Mouse (Mus musculus) forebrain, embryonic 11.5 days (tissue): ENCODE results near the gene Spx. TPM values are rescaled to one million over a fixed set of nuclear protein-coding genes. Genes with fewer than 3 reads are reported as not detected.

Source experiments
- ATAC-seq: fragments of 200-750 bp; cut with Nextera tagmentation; replicated peaks from 2 replicates; pipeline ENCODE4 v1.8.0; 2017; ENCODE audit warnings: moderate TSS enrichment; ENCODE audit not compliant: low FRiP score
- DNase-seq: peaks from one replicate; pipeline ENCODE4 v3.0.0-alpha.2; 2017; ENCODE audit warnings: low spot score
- H3K27ac ChIP-seq: fragments of 300-500 bp; sonication (generic); 2 replicates; pipeline ENCODE4 v1.5.1; 2014; ENCODE audit warnings: low read depth, low read length
- H3K27me3 ChIP-seq: fragments of 300-500 bp; sonication (generic); 2 replicates; pipeline ENCODE4 v1.6.1; 2014; ENCODE audit warnings: mild to moderate bottlenecking, low read length, mixed read lengths; ENCODE audit not compliant: control insufficient read depth, insufficient read depth
- H3K36me3 ChIP-seq: fragments of 300-500 bp; sonication (generic); 2 replicates; pipeline ENCODE4 v1.6.1; 2014; ENCODE audit warnings: mild to moderate bottlenecking, low read length, moderate library complexity, mixed read lengths; ENCODE audit not compliant: control insufficient read depth, insufficient read depth
- H3K4me1 ChIP-seq: fragments of 300-500 bp; sonication (generic); replicated peaks from 2 replicates; pipeline ENCODE4 v1.6.1; 2014; ENCODE audit warnings: low read length, mixed read lengths; ENCODE audit not compliant: control insufficient read depth, insufficient read depth
- H3K4me2 ChIP-seq: fragments of 300-500 bp; sonication (generic); 2 replicates; pipeline ENCODE4 v1.6.1; 2014; ENCODE audit warnings: low read depth, mild to moderate bottlenecking, low read length, moderate library complexity, mixed read lengths; ENCODE audit not compliant: severe bottlenecking
- H3K4me3 ChIP-seq: fragments of 300-500 bp; sonication (generic); 2 replicates; pipeline ENCODE4 v1.5.1; 2014; ENCODE audit warnings: low read depth, low read length
- H3K9ac ChIP-seq: fragments of 300-500 bp; sonication (generic); 2 replicates; pipeline ENCODE4 v1.6.1; 2014; ENCODE audit warnings: low read length
- H3K9me3 ChIP-seq: fragments of 300-500 bp; sonication (generic); 2 replicates; pipeline ENCODE4 v1.6.1; 2016; ENCODE audit warnings: low read length, mixed read lengths; ENCODE audit not compliant: control insufficient read depth
- WGBS: fragments of 180-500 bp; shearing (Covaris S2); extraction: QIAGEN DNeasy Blood & Tissue Kit; methylation state at CpG from one replicate; pipeline ENCODE4 v1.1.7; 2014; 5-methylcytosine and 5-hydroxymethylcytosine counted together
- polyA plus RNA-seq: library from polyadenylated mRNA; unstranded; fragments of >200 nt; fragmentation: Nextera tagmentation; extraction: Ambion mirVana; gene quantifications from 2 replicates; pipeline ENCODE4 v1.2.1, GENCODE M21; 2014

The Spx gene
- polyA plus RNA-seq, 1 experiment from 2014 or later, result 1.3 TPM

GRCm38 (mm10) chr6:142381615-142382014 lies 31.6 kb upstream of the Spx start:
- DNase-seq (no peak), ATAC-seq (no peak)
- Histone ChIP-seq H3K9me3 (no peaks in the 10 kb centered on the region), H3K9ac (no peak overlapping the region), H3K36me3 (no peaks in the 10 kb centered on the region; the same call in 1 of the 2 replicates), H3K4me1 (no peaks in the 10 kb centered on the region), H3K4me3 (no peak overlapping the region), H3K27ac (no peak overlapping the region), H3K27me3 (no peaks in the 10 kb centered on the region), H3K4me2 (no peak overlapping the region)
- 92% methylated on average over 7 of the region's 7 CpGs for WGBS

GRCm38 (mm10) chr6:142384521-142384920 lies 28.7 kb upstream of the Spx start:
- no peak for ATAC-seq

GRCm38 (mm10) chr6:142386285-142387010 lies 26.8 kb upstream of the Spx start:
- DNase-seq (no peak), ATAC-seq (peak; percentile 79)
- Histone ChIP-seq H3K27me3 (no peaks in the 10 kb centered on the region), H3K27ac (no peak overlapping the region), H3K4me3 (peak overlapping the region; percentile 70), H3K9me3 (no peaks in the 10 kb centered on the region), H3K9ac (peak overlapping the region; percentile 71), H3K4me1 (no peaks in the 10 kb centered on the region), H3K4me2 (peak overlapping the region; percentile 58), H3K36me3 (no peaks in the 10 kb centered on the region)
- 6% methylated on average over 31 of the region's 31 CpGs for WGBS

More at GRCm38 (mm10) chr6:142384521-142384920, 28.7 kb upstream of the Spx start:
- no peaks in the 10 kb centered on the region for H3K27me3 ChIP-seq
- no peak overlapping the region for H3K4me2 ChIP-seq
- no peak overlapping the region for H3K27ac ChIP-seq
- WGBS, result 93% methylated on average over 9 of the region's 9 CpGs
- no peaks in the 10 kb centered on the region for H3K36me3 ChIP-seq
- no peak overlapping the region for H3K9ac ChIP-seq
- no peak for DNase-seq
- no peaks in the 10 kb centered on the region for H3K9me3 ChIP-seq
- no peak overlapping the region for H3K4me3 ChIP-seq
- H3K4me1 ChIP-seq, result no peaks in the 10 kb centered on the region

- Histone ChIP-seq H3K4me2 (peak within 1 kb of the TSS; percentile 65), H3K27me3 (no peaks in the 10 kb centered on the region), H3K9me3 (no peaks in the 10 kb centered on the region), H3K9ac (peak within 1 kb of the TSS; percentile 71), H3K4me1 (no peaks in the 10 kb centered on the region), H3K4me3 (peak within 1 kb of the TSS; percentile 70), H3K27ac (no peak within 1 kb of the TSS), H3K36me3 (no peaks in the 10 kb centered on the region)
- peak; percentile 100 for ATAC-seq
- 1% methylated on average over 86 of the region's 87 CpGs for WGBS
- DNase-seq, result peak; percentile 98
Observed at GRCm38 (mm10) chr6:142387011-142387754, 26.1 kb upstream of the Spx start, which contains the start of the genes Recql and Golt1b. TSS of gene Recql (minus strand) at chr6:142387087. TSS of gene Golt1b (plus strand) at chr6:142387221.

GRCm38 (mm10) chr6:142387755-142388271 lies 25.4 kb upstream of the Spx start:
- H3K4me3 ChIP-seq, result peak overlapping the region; percentile 70
- DNase-seq (no peak), ATAC-seq (no peak)
- H3K36me3 ChIP-seq, result no peaks in the 10 kb centered on the region
- peak overlapping the region; percentile 71 for H3K9ac ChIP-seq
- H3K27ac ChIP-seq, result no peak overlapping the region
- 25% methylated on average over 8 of the region's 8 CpGs for WGBS
- peak overlapping the region; percentile 65 for H3K4me2 ChIP-seq
- H3K4me1 ChIP-seq, result no peaks in the 10 kb centered on the region
- H3K27me3 ChIP-seq, result no peaks in the 10 kb centered on the region
- H3K9me3 ChIP-seq, result no peaks in the 10 kb centered on the region

- no peak overlapping the region for H3K27ac ChIP-seq
- no peaks in the 10 kb centered on the region; the same call in 1 of the 2 replicates for H3K36me3 ChIP-seq
- no peaks in the 10 kb centered on the region for H3K27me3 ChIP-seq
- H3K9ac ChIP-seq, result no peak overlapping the region
- H3K4me1 ChIP-seq, result no peaks in the 10 kb centered on the region
- WGBS, result 81% methylated on average over 2 of the region's 2 CpGs
- DNase-seq (no peak), ATAC-seq (no peak)
- no peaks in the 10 kb centered on the region for H3K9me3 ChIP-seq
- no peak overlapping the region for H3K4me2 ChIP-seq
- no peak overlapping the region for H3K4me3 ChIP-seq
Observed at GRCm38 (mm10) chr6:142389101-142389500, 24.1 kb upstream of the Spx start.

- no peak overlapping the region for H3K4me3 ChIP-seq
- no peak overlapping the region for H3K4me2 ChIP-seq
- no peak for DNase-seq
- no peak overlapping the region for H3K9ac ChIP-seq
- H3K27me3 ChIP-seq, result no peaks in the 10 kb centered on the region
- H3K36me3 ChIP-seq, result no peaks in the 10 kb centered on the region; the same call in 1 of the 2 replicates
- no peaks in the 10 kb centered on the region for H3K4me1 ChIP-seq
- ATAC-seq, result no peak
- no peak overlapping the region for H3K27ac ChIP-seq
- no peaks in the 10 kb centered on the region for H3K9me3 ChIP-seq
- 90% methylated on average over 5 of the region's 5 CpGs for WGBS
Observed at GRCm38 (mm10) chr6:142392312-142392711, 20.9 kb upstream of the Spx start.

GRCm38 (mm10) chr6:142394669-142395068 lies 18.6 kb upstream of the Spx start:
- no peak for ATAC-seq
- no peak overlapping the region for H3K4me3 ChIP-seq
- DNase-seq, result no peak

More at GRCm38 (mm10) chr6:142394669-142395068, 18.6 kb upstream of the Spx start:
- Histone ChIP-seq H3K36me3 (no peaks in the 10 kb centered on the region; the same call in 1 of the 2 replicates), H3K4me1 (no peaks in the 10 kb centered on the region), H3K4me2 (no peak overlapping the region), H3K9ac (no peak overlapping the region), H3K9me3 (no peaks in the 10 kb centered on the region), H3K27me3 (no peaks in the 10 kb centered on the region), H3K27ac (no peak overlapping the region)
- WGBS, result 87% methylated on average over 5 of the region's 5 CpGs
